Mouse (Mus musculus): Measurements from ENCODE around the gene Filip1l.

- TF ChIP-seq POLR2A (IDR thresholded peaks at IDR 0.05; ENCODE audit: borderline replicate concordance, extremely low read depth, low read depth, low read length): no peak
- TF ChIP-seq CTCF (IDR thresholded peaks at IDR 0.05; ENCODE audit: insufficient read depth, low read length): no peak
Observed at GRCm38 (mm10) chr16:57514371-57514770, 161.5 kb downstream of the Filip1l start.

Measured in lung, adult 2 months (tissue).